Mouse (Mus musculus) retina, adult 2 months (tissue): Measurements from ENCODE around the gene Psme1.

ENCODE experiments used
- DNase-seq: peaks from one replicate; pipeline ENCODE4 v3.0.0-alpha.2; 2012; ENCODE audit warnings: low read depth, low spot score

Gene Psme1

DNA sequence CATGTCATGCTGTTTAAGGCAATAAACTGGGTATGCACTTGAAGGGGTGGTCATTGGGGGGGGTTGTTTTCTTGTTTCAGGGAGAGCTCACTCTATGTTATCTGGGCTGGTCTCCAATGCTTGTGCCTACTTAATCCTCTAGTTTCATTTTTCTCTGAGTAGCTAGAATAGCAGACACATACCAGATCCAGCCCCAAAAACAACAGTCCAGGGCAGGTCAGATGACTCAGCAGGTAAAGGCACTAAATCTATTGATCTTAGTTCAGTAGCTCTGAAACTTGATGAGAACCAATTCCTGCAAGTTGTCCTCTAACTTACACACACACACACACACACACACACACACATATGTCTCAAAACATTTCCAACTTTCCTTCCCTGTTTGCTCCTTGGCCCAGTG, 6.2 kb upstream of the Psme1 start:
- DNase-seq = no peak

DNA sequence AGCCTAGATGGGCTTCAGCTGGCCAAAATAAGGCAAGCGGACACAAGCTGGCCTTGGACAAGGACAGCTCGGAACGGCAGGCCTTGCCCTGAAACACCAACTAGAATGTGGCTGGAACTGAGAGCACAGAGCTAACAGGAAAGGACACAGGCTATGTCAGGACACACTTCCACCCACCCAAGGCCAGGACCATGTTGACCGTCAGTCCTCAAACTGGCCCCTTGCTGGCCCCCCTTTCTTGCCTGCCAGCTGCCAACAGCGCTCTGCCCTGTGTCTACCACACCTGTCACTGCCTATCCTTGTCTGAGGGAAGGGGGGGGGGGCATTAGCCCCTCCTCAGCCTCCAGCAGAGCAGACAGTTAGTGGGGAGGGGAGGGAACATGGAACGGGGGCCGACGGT, 2.6 kb upstream of the Psme1 start, which contains the start of gene Fitm1:
TSS of gene Fitm1 (plus strand) at position 316 of the 400 bp plus-strand sequence.
- no peak for DNase-seq

DNA sequence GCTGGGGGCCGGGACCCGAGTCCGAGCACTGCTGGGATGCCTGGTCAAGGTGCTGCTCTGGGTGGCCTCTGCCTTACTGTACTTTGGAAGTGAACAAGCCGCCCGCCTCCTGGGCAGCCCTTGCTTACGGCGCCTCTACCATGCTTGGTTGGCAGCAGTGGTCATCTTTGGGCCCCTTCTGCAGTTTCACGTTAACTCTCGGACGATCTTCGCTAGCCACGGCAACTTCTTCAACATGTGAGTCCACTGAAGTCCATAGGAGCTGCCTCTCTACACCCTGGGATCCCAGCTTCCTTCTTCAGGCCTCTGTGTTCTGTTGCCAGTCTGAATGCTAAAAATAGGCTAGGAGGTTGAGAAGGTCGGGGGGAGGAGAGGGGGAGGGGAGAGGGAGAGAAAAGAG, 2.2 kb upstream of the Psme1 start:
- no peak for DNase-seq

DNA sequence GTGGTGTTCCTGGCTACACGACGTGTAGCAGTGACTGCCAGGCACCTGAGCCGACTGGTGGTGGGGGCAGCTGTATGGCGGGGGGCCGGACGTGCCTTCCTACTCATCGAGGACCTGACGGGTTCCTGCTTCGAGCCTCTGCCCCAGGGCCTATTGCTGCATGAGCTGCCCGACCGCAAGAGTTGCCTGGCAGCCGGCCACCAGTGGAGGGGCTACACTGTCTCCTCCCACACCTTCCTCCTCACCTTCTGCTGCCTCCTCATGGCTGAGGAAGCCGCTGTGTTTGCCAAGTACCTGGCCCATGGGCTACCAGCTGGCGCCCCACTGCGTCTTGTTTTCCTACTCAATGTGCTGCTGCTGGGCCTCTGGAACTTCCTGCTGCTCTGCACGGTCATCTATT, 1.5 kb upstream of the Psme1 start:
- DNase-seq = no peak

DNA sequence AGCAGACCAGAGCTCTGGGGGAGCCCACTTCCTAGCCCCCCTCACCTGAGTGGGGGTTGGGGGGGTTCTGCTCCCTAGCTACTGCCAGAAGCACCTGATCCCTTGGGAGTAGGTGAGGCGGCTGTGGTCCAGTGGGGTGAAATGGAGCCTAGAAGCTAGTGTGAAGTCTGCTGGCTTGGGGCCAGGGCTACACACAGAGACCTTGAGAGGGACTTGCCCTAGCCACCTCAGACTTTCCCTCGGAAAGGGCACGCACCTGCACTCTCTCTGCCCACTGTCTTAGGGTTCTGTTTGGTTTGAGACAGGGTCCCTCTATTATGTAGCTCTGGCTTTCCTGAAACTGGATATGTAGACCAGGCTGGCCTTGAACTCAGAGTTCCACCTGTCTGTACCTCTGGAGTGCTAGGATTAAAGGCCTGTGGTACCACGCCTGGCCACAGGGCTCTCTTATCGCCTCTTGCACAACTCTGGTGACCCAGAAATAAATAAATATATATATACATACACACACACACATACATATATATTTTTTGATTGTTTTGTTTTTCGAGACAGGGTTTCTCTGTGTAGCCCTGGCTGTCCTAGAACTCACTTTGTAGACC, 846 bp downstream of the Psme1 start:
- no peak for DNase-seq

DNA sequence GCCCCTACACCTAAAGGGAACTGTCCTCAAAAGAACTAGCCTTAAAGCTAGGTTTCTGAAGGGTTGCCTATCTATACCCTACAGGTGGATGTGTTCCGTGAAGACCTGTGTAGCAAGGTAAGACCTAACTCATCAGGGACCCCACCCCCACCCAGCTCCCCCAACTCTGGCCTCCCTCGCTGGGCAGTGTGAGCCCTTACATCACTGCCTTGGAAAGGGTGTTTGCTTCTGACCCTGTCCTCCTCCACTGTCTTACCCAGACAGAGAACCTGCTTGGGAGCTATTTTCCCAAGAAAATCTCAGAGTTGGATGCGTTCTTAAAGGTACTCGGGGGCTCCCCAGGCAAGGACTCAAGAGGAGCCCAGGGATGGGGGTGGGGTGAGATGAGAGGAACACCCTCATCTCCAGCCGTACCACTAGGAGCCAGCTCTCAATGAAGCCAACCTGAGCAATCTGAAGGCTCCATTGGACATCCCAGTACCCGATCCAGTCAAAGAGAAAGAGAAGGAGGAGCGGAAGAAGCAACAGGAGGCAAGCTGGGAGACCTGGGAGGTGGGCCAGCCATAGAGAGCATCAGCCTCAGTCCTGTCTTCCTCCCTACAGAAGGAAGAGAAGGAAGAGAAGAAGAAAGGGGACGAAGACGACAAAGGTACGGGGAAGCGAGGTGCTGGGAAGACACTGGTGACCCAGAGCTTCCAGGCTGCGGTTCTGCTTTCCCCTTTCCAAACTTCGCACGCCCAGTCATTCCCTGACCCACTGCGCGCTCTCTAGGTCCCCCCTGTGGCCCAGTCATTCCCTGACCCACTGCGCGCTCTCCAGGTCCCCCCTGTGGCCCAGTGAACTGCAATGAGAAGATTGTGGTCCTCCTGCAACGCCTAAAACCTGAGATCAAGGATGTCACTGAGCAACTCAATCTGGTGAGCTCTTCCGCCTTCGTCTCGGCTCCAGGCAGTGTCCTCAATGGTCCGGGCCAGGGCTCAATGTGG, 1.9 kb downstream of the Psme1 start:
- DNase-seq = no peak

DNA sequence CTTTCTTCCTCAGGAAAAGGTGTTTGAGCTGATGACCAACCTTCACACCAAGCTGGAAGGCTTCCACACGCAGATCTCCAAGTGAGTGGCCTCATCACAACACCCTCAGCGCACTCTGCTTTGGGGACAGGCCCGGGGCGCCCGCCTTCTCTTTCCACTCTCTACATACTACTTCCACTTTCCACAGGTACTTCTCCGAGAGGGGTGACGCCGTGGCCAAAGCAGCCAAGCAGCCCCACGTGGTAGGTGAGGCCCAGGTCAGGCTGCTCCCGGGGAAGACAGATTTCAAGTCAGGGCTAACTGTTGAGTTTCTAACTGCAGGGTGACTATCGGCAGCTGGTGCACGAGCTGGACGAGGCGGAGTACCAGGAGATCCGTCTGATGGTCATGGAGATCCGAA, 2.8 kb downstream of the Psme1 start:
- no peak for DNase-seq

DNA sequence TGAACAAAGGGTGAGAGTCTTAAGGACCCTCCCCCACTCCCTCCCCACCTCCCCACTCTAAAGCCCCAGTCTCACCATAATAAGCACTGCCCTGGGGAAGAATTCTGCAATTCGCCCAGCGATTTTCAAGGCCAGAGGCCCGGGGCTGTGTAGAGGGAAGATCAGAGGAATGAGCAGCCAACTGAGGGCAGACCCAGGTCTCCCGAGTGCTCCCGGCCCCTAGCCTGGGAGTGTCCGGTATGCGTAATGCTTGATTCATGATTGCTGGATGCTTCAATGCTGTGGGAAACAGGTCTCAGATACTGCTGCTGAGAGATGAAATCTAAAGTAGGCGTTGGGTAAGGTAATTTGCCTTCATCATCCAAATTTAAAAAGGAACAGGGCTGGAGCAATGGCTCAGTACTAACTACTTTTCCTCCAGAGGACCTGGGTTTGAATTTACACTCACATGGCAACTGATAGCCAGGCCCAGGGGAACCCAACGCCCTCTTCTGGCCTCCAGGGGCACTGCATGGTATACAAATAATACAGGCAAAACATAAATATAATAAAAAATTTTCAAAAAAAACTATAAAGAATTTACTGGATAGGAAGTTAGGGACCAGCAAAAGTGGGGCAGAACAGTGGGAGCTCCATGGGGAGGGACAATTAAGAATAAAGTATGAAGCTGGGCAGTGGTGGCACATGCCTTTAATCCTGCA, 4.2 kb downstream of the Psme1 start:
- no peak for DNase-seq

DNA sequence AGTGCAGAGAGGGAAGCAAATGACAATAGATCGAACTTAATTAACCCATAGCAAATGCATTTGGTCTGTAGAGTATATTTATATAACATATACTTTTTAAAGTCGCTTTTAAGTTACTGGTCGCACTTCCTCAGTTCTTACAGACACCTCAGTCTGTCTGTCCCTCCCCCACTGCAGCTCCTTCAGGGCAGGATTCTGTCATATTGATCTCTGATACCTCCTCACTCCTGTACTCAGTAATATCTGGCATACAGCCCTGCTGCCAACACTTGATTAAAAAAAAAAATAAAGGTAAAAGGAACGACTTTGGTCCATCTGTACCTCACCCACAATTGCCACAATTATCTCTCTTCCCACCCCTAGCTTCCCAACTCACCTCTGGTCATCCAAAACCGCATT, 6.4 kb downstream of the Psme1 start:
- no peak for DNase-seq

DNA sequence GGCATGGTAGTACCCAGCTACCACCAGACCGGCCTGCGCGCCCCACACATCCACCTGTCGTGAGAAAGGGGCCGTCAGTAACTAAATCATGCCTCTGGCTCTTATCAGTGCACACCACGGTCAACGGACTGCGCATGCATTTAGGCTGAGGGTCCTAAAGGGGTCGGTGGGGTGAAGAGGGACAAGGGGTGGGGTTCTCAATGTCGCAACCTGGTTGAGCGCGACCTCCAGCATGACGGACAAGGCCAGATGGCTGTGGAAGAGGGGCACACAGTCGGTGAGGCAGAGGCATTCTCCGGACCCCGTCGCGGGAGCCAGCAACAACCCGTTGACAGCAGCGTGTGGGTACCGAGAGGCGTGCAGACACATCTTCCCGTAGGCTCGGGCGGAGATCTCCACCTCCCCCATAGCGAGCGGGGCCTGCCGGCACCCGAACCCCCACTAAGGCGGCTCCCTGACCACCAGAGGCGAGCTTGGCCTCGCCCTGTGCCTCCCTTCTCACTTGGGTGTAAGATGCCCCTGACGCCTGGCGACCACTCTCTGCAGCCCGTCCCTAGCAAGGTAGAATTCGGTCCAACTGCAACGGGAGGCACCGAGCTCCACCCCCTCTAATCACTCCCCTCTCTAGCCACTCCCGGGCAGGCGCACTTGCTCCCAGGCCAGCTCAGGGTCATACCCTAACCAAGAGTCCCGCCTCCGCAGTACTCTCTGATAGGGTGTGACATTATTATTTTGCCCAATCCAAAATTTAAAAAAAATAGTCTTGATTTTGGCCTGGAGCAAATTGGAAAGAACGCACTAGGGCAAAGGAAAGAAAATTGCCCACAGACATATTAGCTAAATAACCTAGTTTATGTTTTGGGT, 7.0 kb downstream of the Psme1 start, which contains the start of gene Emc9:
TSS of gene Emc9 (minus strand) at position 601 of the 864 bp plus-strand sequence.
- DNase-seq = no peak

DNA sequence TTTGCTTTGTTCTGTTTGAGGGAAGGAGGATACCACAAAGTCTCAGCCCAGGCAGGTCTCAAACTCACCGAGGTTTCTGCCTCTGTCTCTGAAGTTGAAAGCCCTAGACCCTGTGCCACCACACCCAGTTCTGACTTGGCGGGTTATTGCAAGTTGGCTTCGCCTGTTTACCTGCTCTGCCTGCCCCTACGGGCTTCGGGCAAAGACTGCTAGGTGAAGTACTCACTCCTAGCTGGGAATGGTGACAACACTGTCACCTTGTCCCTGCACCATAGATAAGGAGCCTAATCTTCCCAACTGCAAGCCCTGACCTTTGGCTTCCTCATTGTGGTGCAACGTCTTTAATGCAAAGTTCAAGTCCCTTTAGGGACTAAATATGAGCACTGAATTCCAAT, 7.6 kb downstream of the Psme1 start:
- DNase-seq = no peak

DNA sequence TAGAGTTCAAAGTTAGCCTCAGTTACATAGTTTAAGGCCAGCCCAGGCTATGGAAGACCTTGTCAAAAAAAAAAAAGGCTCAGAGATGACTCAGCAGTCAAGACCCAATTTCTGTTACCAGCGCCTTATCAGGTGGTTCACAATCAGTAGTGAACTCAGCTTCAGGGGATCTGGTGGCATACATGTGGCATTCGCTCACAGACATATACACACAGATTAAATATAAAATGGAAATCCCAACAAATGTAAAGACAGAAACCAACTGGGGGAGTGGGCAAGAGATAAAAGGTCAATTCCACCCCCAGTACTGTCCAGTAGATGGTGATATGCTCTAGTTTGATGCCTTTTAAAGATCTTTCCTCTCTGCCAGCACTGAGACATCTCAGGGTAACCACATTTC, 8.2 kb downstream of the Psme1 start:
- no peak for DNase-seq

DNA sequence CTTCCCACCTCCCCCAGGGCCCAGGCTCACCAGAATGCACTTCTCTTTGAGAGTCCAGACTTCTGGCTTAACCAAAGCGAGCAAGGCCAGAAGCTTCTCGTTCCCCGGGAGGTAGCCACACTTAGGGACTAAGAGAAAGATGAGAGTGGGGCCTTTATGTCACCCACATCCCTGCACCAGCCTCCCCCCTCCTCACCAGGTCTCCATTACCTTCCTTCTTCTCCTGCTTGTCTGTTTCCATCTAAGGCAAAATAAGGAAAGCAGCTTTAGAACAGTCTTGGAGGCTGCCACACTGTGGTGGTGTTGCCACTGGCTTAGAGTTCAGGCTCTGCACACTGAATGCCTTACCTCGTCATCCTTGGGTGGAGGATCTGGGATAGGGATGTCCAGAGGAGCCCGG, 11.3 kb downstream of the Psme1 start:
- no peak for DNase-seq

DNA sequence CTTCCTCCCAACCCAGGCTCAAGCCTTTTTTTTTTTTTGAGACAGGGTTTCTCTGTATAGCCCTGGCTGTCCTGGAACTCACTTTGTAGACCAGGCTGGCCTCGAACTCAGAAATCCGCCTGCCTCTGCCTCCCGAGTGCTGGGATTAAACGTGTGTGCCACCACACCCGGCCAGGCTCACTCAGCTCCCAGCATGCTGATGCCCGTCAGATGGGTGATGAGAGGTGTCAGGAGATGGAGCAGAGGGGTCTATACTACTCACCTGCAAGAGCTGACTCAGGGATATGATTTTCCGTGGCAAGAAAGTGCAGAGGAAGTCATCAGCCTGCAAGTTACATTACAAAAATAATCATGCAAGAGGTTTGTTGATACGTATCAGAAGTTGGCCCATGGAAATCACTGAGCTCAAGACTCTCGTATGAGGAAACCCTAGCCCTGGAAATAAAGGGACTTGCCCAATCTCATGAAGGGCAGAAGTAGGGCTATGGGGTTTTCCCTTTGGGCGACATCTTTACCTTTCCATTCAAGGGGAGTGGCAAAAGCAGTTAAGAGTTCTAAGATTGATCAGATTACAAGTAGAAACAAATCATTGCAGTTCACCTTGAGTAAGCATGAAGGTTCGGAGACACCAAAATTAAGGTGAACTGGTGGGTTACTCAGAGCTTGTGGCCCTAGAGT, 12.0 kb downstream of the Psme1 start:
- DNase-seq = no peak

DNA sequence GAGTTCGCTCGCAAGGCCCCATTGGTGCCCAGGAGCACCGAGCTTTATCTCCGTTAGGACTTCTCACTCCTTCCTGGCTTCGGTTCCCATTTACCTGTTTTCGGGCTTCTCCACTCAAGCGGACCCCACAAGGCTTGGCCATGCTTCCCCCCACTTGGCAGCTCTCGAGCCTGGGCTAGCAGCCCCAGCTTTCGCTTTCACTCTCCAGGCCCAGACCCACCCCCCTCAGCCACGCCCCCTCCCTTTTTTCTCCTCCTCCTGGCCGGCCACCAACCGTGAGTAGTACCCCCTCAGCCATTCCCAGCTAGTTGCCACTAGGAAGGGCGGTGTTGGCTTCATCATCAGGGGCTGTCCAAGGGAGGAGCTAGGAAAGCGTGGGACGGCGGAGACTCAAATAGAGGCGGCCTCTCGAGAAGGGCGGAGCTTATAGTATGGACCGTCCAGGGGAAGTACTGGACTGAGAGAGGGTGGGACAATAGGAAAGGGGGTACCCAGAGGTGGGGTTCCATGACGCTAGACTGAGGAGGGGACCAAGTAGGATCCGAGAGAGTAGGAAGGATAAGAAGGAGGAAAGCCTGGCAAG, 12.9 kb downstream of the Psme1 start, which contains the start of gene Psme2:
TSS of gene Psme2 (minus strand) at position 366 of the 583 bp plus-strand sequence.
- DNase-seq = no peak

DNA sequence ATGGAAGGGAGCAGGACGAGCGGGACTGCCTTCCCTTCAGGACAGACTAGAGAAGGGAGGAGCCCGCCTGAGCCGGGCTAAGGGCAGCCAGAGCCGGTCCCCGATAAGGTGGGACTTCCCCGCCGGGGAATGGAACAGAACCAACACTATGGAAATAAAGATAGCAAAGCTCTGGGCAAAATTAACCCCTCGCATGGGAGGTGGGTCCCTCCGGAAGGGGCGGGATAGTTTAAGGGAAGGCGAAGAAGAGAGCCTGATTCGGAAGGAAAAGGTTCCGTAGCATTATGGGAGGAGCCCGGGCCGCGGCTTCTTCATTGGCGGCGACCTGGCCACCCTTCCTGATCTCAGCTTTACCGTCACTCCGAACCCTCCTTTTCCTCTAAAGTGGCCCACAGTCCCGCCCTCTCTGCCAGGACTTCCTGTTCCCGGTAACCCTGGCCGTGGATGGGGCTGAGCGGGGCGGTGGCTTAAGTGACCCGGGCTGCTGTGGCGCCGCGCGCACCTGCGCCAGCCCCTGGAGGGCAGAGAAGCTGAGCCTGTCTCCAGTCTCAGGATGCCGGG, 13.5 kb downstream of the Psme1 start, which contains the start of gene Rnf31:
TSS of gene Rnf31 (plus strand) at position 378 of the 561 bp plus-strand sequence.
- DNase-seq = peak; percentile 83

DNA sequence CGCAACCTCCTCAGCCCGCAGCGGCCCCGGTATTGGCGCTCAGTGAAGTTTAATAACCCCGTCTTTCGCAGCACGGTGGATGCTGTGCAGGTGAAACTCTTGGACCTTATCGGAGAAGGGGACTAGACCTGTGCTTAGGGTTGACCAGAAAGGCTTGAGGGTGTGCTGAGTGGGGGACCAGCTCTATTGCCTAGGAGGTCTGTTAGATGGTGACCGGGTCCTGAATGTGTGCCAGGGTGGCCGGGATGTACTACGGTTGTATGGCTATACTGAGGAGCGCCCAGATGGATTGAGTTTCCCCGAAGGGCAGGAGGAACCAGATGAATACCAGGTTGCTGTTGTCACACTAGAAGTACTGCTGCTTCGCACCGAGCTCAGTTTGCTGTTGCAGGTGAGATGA, 14.3 kb downstream of the Psme1 start:
- DNase-seq = no peak

DNA sequence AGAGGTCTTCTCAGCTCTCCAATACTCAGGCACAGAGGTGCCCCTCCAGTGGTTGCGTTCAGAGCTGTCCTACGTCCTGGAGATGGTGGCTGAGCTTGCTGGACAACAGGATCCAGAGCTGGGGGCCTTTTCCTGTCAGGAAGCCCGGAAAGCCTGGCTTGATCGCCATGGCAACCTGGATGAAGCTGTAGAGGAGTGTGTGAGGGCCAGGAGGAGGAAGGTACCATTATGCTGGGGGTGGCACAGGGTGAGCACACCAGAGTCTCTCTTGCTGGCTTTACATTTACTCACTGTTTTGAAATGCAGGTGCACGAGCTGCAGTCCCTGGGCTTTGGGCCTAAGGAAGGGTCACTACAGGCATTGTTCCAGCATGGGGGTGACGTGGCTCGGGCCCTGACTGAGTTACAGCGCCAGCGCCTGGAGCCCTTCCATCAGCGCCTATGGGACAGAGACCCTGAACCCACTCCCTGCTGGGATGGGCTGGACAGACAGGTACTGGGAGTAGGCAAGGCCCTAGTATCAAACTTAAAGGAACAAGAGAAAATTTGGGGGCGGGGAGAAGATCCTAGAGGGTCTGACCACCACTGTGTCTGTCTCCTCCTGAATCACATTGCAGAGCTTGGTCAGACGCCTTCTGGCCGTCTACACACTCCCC, 18.2 kb downstream of the Psme1 start:
- no peak for DNase-seq
